Mouse (Mus musculus) lung, embryonic 14.5 days (tissue): ENCODE results near the gene Grb2. TPM values are rescaled to one million over a fixed set of nuclear protein-coding genes. Genes with fewer than 3 reads are reported as not detected.

Source experiments
- ATAC-seq: fragments of 200-750 bp; cut with Nextera tagmentation; 2 replicates; pipeline ENCODE4 v1.8.0; 2017; ENCODE audit warnings: mild to moderate bottlenecking, moderate TSS enrichment, moderate library complexity; ENCODE audit not compliant: insufficient read depth
- DNase-seq: peaks from one replicate; pipeline ENCODE4 v3.0.0-alpha.2; 2015
- H3K27ac ChIP-seq: fragments of 300-500 bp; sonication (generic); 2 replicates; pipeline ENCODE4 v1.5.1; 2014; ENCODE audit warnings: low read depth, mild to moderate bottlenecking, moderate library complexity
- H3K27me3 ChIP-seq: fragments of 300-500 bp; sonication (generic); 2 replicates; pipeline ENCODE4 v1.6.1; 2014; ENCODE audit warnings: low read length, control low read depth; ENCODE audit not compliant: insufficient read depth
- H3K36me3 ChIP-seq: fragments of 300-500 bp; sonication (generic); 2 replicates; pipeline ENCODE4 v1.6.1; 2014; ENCODE audit warnings: control low read depth; ENCODE audit not compliant: insufficient read depth
- H3K4me1 ChIP-seq: fragments of 300-500 bp; sonication (generic); 2 replicates; pipeline ENCODE4 v1.6.1; 2014; ENCODE audit warnings: antibody characterized with exemption, control low read depth; ENCODE audit not compliant: insufficient read depth
- H3K4me2 ChIP-seq: fragments of 300-500 bp; sonication (generic); 2 replicates; pipeline ENCODE4 v1.6.1; 2014; ENCODE audit warnings: mild to moderate bottlenecking
- H3K4me3 ChIP-seq: fragments of 300-500 bp; sonication (generic); 2 replicates; pipeline ENCODE4 v1.5.1; 2014; ENCODE audit warnings: low read depth, low read length
- H3K9ac ChIP-seq: fragments of 300-500 bp; sonication (generic); 2 replicates; pipeline ENCODE4 v1.6.1; 2014
- H3K9me3 ChIP-seq: fragments of 300-500 bp; sonication (generic); 2 replicates; pipeline ENCODE4 v1.6.1; 2016; ENCODE audit warnings: low read depth, low read length, control low read depth
- CTCF ChIP-seq: IDR thresholded peaks from 2 replicates; pipeline ENCODE4 v1.5.1; 2016; ENCODE audit warnings: antibody characterized with exemption, low read depth
- WGBS: fragments of 180-500 bp; shearing (Covaris S2); extraction: QIAGEN DNeasy Blood & Tissue Kit; methylation state at CpG from one replicate; pipeline ENCODE4 v1.1.7; 2014; 5-methylcytosine and 5-hydroxymethylcytosine counted together
- polyA plus RNA-seq: library from polyadenylated mRNA; unstranded; fragments of >200 nt; fragmentation: Nextera tagmentation; extraction: Ambion mirVana; gene quantifications from 2 replicates; pipeline ENCODE4 v1.2.1, GENCODE M21; 2014

The Grb2 gene
- polyA plus RNA-seq, 1 experiment from 2014 or later, result 41.5 TPM

- H3K4me1 ChIP-seq, result no peaks in the 10 kb centered on the region
- no peak overlapping the region for H3K4me2 ChIP-seq
- ATAC-seq, result no peak
- no peak overlapping the region for H3K27ac ChIP-seq
- no peaks in the 10 kb centered on the region for H3K27me3 ChIP-seq
- H3K9me3 ChIP-seq, result no peaks in the 10 kb centered on the region
- H3K36me3 ChIP-seq, result peaks cover 20% of the 10 kb centered on the region
- no peak overlapping the region for H3K4me3 ChIP-seq
- WGBS, result 77% methylated on average over 3 of the region's 3 CpGs
- no peak for TF ChIP-seq CTCF
- H3K9ac ChIP-seq, result no peak overlapping the region
- DNase-seq, result no peak
These were observed 30.9 kb downstream of the Grb2 start for GRCm38 (mm10) chr11:115677511-115677910.

GRCm38 (mm10) chr11:115676738-115677137 is 31.7 kb downstream of the Grb2 start:
- DNase-seq (no peak), ATAC-seq (no peak)
- Histone ChIP-seq H3K27ac (no peak overlapping the region), H3K36me3 (peaks cover 17% of the 10 kb centered on the region; the same call in 1 of the 2 replicates), H3K9me3 (no peaks in the 10 kb centered on the region), H3K9ac (no peak overlapping the region), H3K4me3 (no peak overlapping the region), H3K4me2 (no peak overlapping the region), H3K4me1 (no peaks in the 10 kb centered on the region), H3K27me3 (no peaks in the 10 kb centered on the region)
- 79% methylated on average over 8 of the region's 8 CpGs for WGBS
- no peak for TF ChIP-seq CTCF

GRCm38 (mm10) chr11:115674235-115674865 is 34.0 kb downstream of the Grb2 start:
- H3K36me3 ChIP-seq, result peaks cover 13% of the 10 kb centered on the region; the same call in 1 of the 2 replicates
- H3K9ac ChIP-seq, result no peak overlapping the region
- WGBS, result 80% methylated on average over 9 of the region's 9 CpGs
- H3K27me3 ChIP-seq, result no peaks in the 10 kb centered on the region
- TF ChIP-seq CTCF, result no peak
- no peak overlapping the region for H3K27ac ChIP-seq
- ATAC-seq, result no peak
- no peak overlapping the region for H3K4me2 ChIP-seq
- DNase-seq, result no peak
- H3K9me3 ChIP-seq, result no peaks in the 10 kb centered on the region
- no peak overlapping the region for H3K4me3 ChIP-seq
- H3K4me1 ChIP-seq, result no peaks in the 10 kb centered on the region

GRCm38 (mm10) chr11:115673471-115674234 is 34.7 kb downstream of the Grb2 start:
- Histone ChIP-seq H3K27me3 (no peaks in the 10 kb centered on the region), H3K36me3 (peaks cover 7% of the 10 kb centered on the region; the same call in 1 of the 2 replicates), H3K4me3 (no peak overlapping the region), H3K9me3 (no peaks in the 10 kb centered on the region), H3K4me2 (no peak overlapping the region), H3K9ac (no peak overlapping the region), H3K27ac (no peak overlapping the region), H3K4me1 (no peaks in the 10 kb centered on the region)
- 80% methylated on average over 9 of the region's 9 CpGs for WGBS
- TF ChIP-seq CTCF, result no peak
- DNase-seq (no peak), ATAC-seq (no peak)

GRCm38 (mm10) chr11:115672226-115672987 is 36.0 kb downstream of the Grb2 start:
- Histone ChIP-seq H3K4me3 (no peak overlapping the region), H3K9ac (no peak overlapping the region), H3K4me1 (no peaks in the 10 kb centered on the region), H3K9me3 (no peaks in the 10 kb centered on the region), H3K27ac (no peak overlapping the region), H3K27me3 (no peaks in the 10 kb centered on the region), H3K4me2 (no peak overlapping the region), H3K36me3 (no peaks in the 10 kb centered on the region)
- WGBS, result 76% methylated on average over 7 of the region's 7 CpGs
- no peak for DNase-seq
- ATAC-seq, result no peak
- TF ChIP-seq CTCF, result no peak

GRCm38 (mm10) chr11:115670451-115671050 is 37.8 kb downstream of the Grb2 start:
- Histone ChIP-seq H3K27ac (no peak overlapping the region), H3K9ac (no peak overlapping the region)
- no peak for TF ChIP-seq CTCF

More at GRCm38 (mm10) chr11:115670451-115671050, 37.8 kb downstream of the Grb2 start:
- 47% methylated on average over 5 of the region's 5 CpGs for WGBS
- no peaks in the 10 kb centered on the region for H3K36me3 ChIP-seq
- no peak overlapping the region for H3K4me3 ChIP-seq
- H3K9me3 ChIP-seq, result no peaks in the 10 kb centered on the region
- H3K4me1 ChIP-seq, result no peaks in the 10 kb centered on the region
- H3K4me2 ChIP-seq, result no peak overlapping the region
- no peaks in the 10 kb centered on the region for H3K27me3 ChIP-seq
- ATAC-seq (no peak), DNase-seq (no peak)
